Mouse (Mus musculus): ENCODE measurements at regions not wholly inside any gene's neighbourhood (a gene's known extent, or its start where the extent isn't known, plus 50 kb on each side); places are given as distances from the start of the nearest gene placed in this dataset.

- no peak overlapping the region for H3K9ac ChIP-seq
- no peaks in the 10 kb centered on the region for H3K4me1 ChIP-seq
- H3K36me3 ChIP-seq = no peaks in the 10 kb centered on the region
- H3K27ac ChIP-seq = no peak overlapping the region
- WGBS = 46% methylated on average over 4 of the region's 4 CpGs
- H3K4me3 ChIP-seq = no peak overlapping the region
- H3K9me3 ChIP-seq (replicated peaks) = no peaks in the 10 kb centered on the region
- H3K4me2 ChIP-seq (replicated peaks) = no peak overlapping the region
- H3K27me3 ChIP-seq = no peaks in the 10 kb centered on the region
- ATAC-seq (ENCODE audit: low FRiP score) = peak; percentile 66; the same call in 1 of the 2 replicates
These were observed 295.7 kb upstream of the Steap1 start for GRCm38 (mm10) chr5:6044859-6045258.

- Histone ChIP-seq H3K27ac (no peak overlapping the region), H3K36me3 (no peaks in the 10 kb centered on the region), H3K9me3 (replicated peaks) (no peaks in the 10 kb centered on the region), H3K9ac (no peak overlapping the region), H3K4me3 (no peak overlapping the region), H3K4me2 (replicated peaks) (no peak overlapping the region), H3K27me3 (no peaks in the 10 kb centered on the region), H3K4me1 (no peaks in the 10 kb centered on the region)
- ATAC-seq (ENCODE audit: low FRiP score) = no peak
These were observed 291.7 kb upstream of the Steap1 start for GRCm38 (mm10) chr5:6040866-6041265.

GRCm38 (mm10) chr5:6016695-6017094 lies 267.6 kb upstream of the Steap1 start:
- Histone ChIP-seq H3K4me3 (no peak overlapping the region), H3K9ac (no peak overlapping the region), H3K4me2 (replicated peaks) (no peak overlapping the region), H3K27me3 (no peaks in the 10 kb centered on the region), H3K4me1 (no peaks in the 10 kb centered on the region), H3K27ac (no peak overlapping the region), H3K9me3 (replicated peaks) (no peaks in the 10 kb centered on the region), H3K36me3 (no peaks in the 10 kb centered on the region)
- 43% methylated on average over 1 of the region's 1 CpGs for WGBS
- ATAC-seq (ENCODE audit: low FRiP score) = no peak
